Mouse (Mus musculus) v-Abl transformed pro-B cells (cell line): ENCODE measurements around the gene Pifo.
"Not testable (repeated sequence)": the region's sequence is repeated elsewhere in the genome, so short reads cannot be mapped to it uniquely, and the experiment has no call there.

ENCODE experiments used
- in situ Hi-C, 2 experiments: fragments of 400-800 bp; cut with MboI; formaldehyde crosslinking; loops; one replicate each; pipeline ENCODE4 v1.15.1; 2025; ENCODE audit not compliant: unreplicated experiment in 2 of 2

The Pifo gene

GRCm38 (mm10) chr3:106014546-106014945 lies at the start of gene Pifo:
Gene Pifo, minus strand, starts transcription at chr3:106014646.
- in situ Hi-C loops, result no loop called here

GRCm38 (mm10) chr3:106057966-106058365 lies 43.5 kb upstream of the Pifo start:
- in situ Hi-C loops, result loop anchor here in 1 of 2 experiments (10.0 kb wide), 1 partner anchor 1077 kb away; no protein-coding TSS in a partner anchor

- in situ Hi-C loops, result loop anchor here in 1 of 2 experiments (10.0 kb wide), 1 partner anchor 1083 kb away; no protein-coding TSS in a partner anchor
Observed at GRCm38 (mm10) chr3:106051896-106052295, 37.5 kb upstream of the Pifo start.

GRCm38 (mm10) chr3:106040306-106040705 lies 25.9 kb upstream of the Pifo start:
- in situ Hi-C loops, result no loop called here

GRCm38 (mm10) chr3:106032781-106033180 lies 18.3 kb upstream of the Pifo start, which contains the start of gene Chil5:
Gene Chil5, minus strand, starts transcription at chr3:106032814.
- in situ Hi-C loops, result no loop called here

- in situ Hi-C loops, result no loop called here
Observed at GRCm38 (mm10) chr3:106024135-106024534, 9.7 kb upstream of the Pifo start.

GRCm38 (mm10) chr3:106021840-106022239 lies 7.4 kb upstream of the Pifo start:
- in situ Hi-C loops, result no loop called here

GRCm38 (mm10) chr3:106003360-106003759 lies 11.1 kb downstream of the Pifo start:
- in situ Hi-C loops, result not testable (repeated sequence)

GRCm38 (mm10) chr3:106001416-106002370 lies 12.8 kb downstream of the Pifo start:
- in situ Hi-C loops, result no loop called here

GRCm38 (mm10) chr3:106000707-106001375 lies 13.6 kb downstream of the Pifo start:
- in situ Hi-C loops, result no loop called here

GRCm38 (mm10) chr3:105994730-105995129 lies 19.7 kb downstream of the Pifo start:
- in situ Hi-C loops, result loop anchor here (5.0 to 25.0 kb wide), 5 partner anchors 453 to 1093 kb away; no protein-coding TSS in a partner anchor

- in situ Hi-C loops, result loop anchor here (5.0 to 25.0 kb wide), 5 partner anchors 456 to 1096 kb away; no protein-coding TSS in a partner anchor
Observed at GRCm38 (mm10) chr3:105991653-105992283, 22.7 kb downstream of the Pifo start.

GRCm38 (mm10) chr3:105989611-105990010 lies 24.8 kb downstream of the Pifo start:
- in situ Hi-C loops, result loop anchor here (5.0 to 25.0 kb wide), 5 partner anchors 458 to 1098 kb away; no protein-coding TSS in a partner anchor

- in situ Hi-C loops, result no loop called here
Observed at GRCm38 (mm10) chr3:105974174-105974573, 40.3 kb downstream of the Pifo start.

- in situ Hi-C loops, result no loop called here
Observed at GRCm38 (mm10) chr3:105973411-105973810, 41.0 kb downstream of the Pifo start, which contains the start of gene Ovgp1. Gene Ovgp1, plus strand, starts transcription at chr3:105973711.

- in situ Hi-C loops, result no loop called here
Observed at GRCm38 (mm10) chr3:105971831-105972446, 42.5 kb downstream of the Pifo start.

- in situ Hi-C loops, result no loop called here
Observed at GRCm38 (mm10) chr3:105960700-105961099, 53.7 kb downstream of the Pifo start.

GRCm38 (mm10) chr3:105959999-105960398 lies 54.4 kb downstream of the Pifo start, which contains the start of gene Atp5f1:
Gene Atp5f1, minus strand, starts transcription at chr3:105960099.
- in situ Hi-C loops, result loop anchor here in 1 of 2 experiments (10.0 kb wide), 1 partner anchor 165 kb away; no protein-coding TSS in a partner anchor

GRCm38 (mm10) chr3:105959585-105959984 lies 54.9 kb downstream of the Pifo start:
- in situ Hi-C loops, result loop anchor here in 1 of 2 experiments (10.0 kb wide), 1 partner anchor 165 kb away; no protein-coding TSS in a partner anchor
